Mouse (Mus musculus) intestine, embryonic 14.5 days (tissue): ENCODE results near the gene Pcsk6. TPM values are rescaled to one million over a fixed set of nuclear protein-coding genes. Genes with fewer than 3 reads are reported as not detected.

Experiments
- ATAC-seq: fragments of 200-750 bp; cut with Nextera tagmentation; replicated peaks from 2 replicates; pipeline ENCODE4 v1.8.0; 2017; ENCODE audit warnings: low read depth, moderate number of reproducible peaks, moderate TSS enrichment, moderate library complexity; ENCODE audit not compliant: low FRiP score, low TSS enrichment
- DNase-seq: peaks from one replicate; pipeline ENCODE4 v3.0.0-alpha.2; 2018; ENCODE audit warnings: low spot score
- H3K27ac ChIP-seq: fragments of 300-500 bp; sonication (generic); 2 replicates; pipeline ENCODE4 v1.5.1; 2014; ENCODE audit warnings: low read depth, mild to moderate bottlenecking, control low read depth
- H3K27me3 ChIP-seq: fragments of 300-500 bp; sonication (generic); replicated peaks from 2 replicates; pipeline ENCODE4 v1.6.1; 2014; ENCODE audit warnings: low read length, control low read depth; ENCODE audit not compliant: control insufficient read depth, insufficient read depth
- H3K36me3 ChIP-seq: fragments of 300-500 bp; sonication (generic); 2 replicates; pipeline ENCODE4 v1.6.1; 2014; ENCODE audit warnings: low read length, control low read depth; ENCODE audit not compliant: control insufficient read depth, insufficient read depth
- H3K4me1 ChIP-seq: fragments of 300-500 bp; sonication (generic); replicated peaks from 2 replicates; pipeline ENCODE4 v1.6.1; 2014; ENCODE audit warnings: low read length, control low read depth, mixed read lengths; ENCODE audit not compliant: control insufficient read depth, insufficient read depth
- H3K4me2 ChIP-seq: fragments of 300-500 bp; sonication (generic); 2 replicates; pipeline ENCODE4 v1.6.1; 2014; ENCODE audit warnings: low read length
- H3K4me3 ChIP-seq: fragments of 300-500 bp; sonication (generic); 2 replicates; pipeline ENCODE4 v1.5.1; 2014; ENCODE audit warnings: low read depth, low read length, control low read depth, mixed read lengths
- H3K9ac ChIP-seq: fragments of 300-500 bp; sonication (generic); 2 replicates; pipeline ENCODE4 v1.6.1; 2014; ENCODE audit warnings: mild to moderate bottlenecking, low read length
- H3K9me3 ChIP-seq: fragments of 300-500 bp; sonication (generic); 2 replicates; pipeline ENCODE4 v1.6.1; 2016; ENCODE audit warnings: low read length, control low read depth; ENCODE audit not compliant: control insufficient read depth
- WGBS: fragments of 180-500 bp; shearing (Covaris S2); extraction: QIAGEN DNeasy Blood & Tissue Kit; methylation state at CpG from one replicate; pipeline ENCODE4 v1.1.7; 2014; 5-methylcytosine and 5-hydroxymethylcytosine counted together
- polyA plus RNA-seq: library from polyadenylated mRNA; unstranded; fragments of >200 nt; fragmentation: Nextera tagmentation; extraction: Ambion mirVana; gene quantifications from 2 replicates; pipeline ENCODE4 v1.2.1, GENCODE M21; 2014

The Pcsk6 gene
- polyA plus RNA-seq, 1 experiment from 2014 or later, result 3.5 TPM

- DNase-seq, result no peak
Measured at GRCm38 (mm10) chr7:66038261-66038660, 176.7 kb downstream of the Pcsk6 start.

DNA sequence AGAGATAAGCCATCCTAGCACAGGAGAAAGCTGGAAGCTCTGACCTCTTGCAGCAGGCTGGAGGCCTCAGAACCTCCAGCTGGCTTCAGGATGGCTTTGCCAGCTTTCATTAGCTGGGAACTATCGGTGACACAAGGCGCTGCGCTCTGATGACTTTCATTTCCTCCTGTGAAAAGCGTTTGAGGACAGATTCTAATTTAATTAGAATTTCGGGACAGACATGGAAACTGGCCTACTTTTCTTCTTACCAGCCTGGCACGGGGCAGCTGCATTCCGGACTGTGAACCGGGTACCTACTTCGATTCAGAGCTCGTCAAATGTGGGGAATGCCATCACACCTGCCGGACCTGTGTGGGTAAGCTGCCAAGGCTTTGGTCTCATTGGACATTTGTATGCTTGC lies 177.2 kb downstream of the Pcsk6 start:
- H3K36me3 ChIP-seq, result no peaks in the 10 kb centered on the region
- H3K4me2 ChIP-seq, result no peak overlapping the region
- 0 out of 2 replicates have a peak, but pooled peaks cover 5% of the 10 kb centered on the region for H3K4me1 ChIP-seq
- WGBS, result 83% methylated on average over 11 of the region's 11 CpGs
- no peak overlapping the region for H3K9ac ChIP-seq
- no peak overlapping the region for H3K4me3 ChIP-seq
- no peak overlapping the region for H3K27ac ChIP-seq
- DNase-seq (no peak), ATAC-seq (no peak)
- no peaks in the 10 kb centered on the region for H3K9me3 ChIP-seq
- H3K27me3 ChIP-seq, result no peaks in the 10 kb centered on the region

More at GRCm38 (mm10) chr7:66038261-66038660, 176.7 kb downstream of the Pcsk6 start:
- H3K27me3 ChIP-seq, result no peaks in the 10 kb centered on the region
- H3K4me1 ChIP-seq, result 0 out of 2 replicates have a peak, but pooled peaks cover 5% of the 10 kb centered on the region
- ATAC-seq, result no peak
- no peak overlapping the region for H3K9ac ChIP-seq
- H3K27ac ChIP-seq, result no peak overlapping the region
- 68% methylated on average over 3 of the region's 3 CpGs for WGBS
- H3K36me3 ChIP-seq, result no peaks in the 10 kb centered on the region
- H3K4me3 ChIP-seq, result no peak overlapping the region
- no peaks in the 10 kb centered on the region for H3K9me3 ChIP-seq
- H3K4me2 ChIP-seq, result no peak overlapping the region

DNA sequence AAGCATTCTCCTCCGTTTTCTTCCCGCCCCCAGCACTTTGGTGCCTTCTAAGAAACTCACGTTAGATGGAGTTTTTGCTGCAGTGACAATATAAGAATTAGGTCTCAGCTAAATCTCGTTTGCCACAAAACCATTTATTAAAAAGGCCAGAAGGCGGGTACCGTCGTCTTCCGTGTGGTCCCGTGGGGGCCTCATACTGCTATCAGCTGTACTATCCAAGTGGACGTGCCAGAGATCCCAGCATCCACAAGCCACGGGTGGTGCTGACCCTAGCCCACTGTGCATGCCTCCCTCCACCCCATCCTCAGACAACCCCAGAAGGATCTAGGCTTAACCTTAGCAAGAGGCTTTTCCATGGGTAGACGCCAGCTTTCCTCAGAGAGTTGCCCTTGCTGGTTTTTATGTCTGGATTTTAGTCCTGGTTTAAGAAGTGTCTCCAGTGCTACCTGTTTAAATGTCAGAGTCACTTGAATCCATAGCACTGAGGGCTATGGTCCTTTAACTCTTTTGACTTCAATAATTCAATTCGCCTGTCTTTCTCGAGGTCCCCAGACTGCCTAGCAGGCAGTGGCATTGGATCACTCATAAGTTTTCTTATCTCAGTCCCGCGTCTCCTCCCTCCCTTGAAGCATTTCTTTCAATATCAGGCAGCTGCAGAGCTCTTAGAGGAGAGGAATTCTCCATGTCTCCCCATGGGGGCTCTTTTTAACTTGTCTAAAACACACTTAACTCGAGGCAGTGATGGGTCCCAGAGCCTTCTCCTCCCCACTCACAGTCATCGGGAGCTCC lies 178.7 kb downstream of the Pcsk6 start:
- Histone ChIP-seq H3K4me2 (no peak overlapping the region), H3K4me3 (no peak overlapping the region), H3K27me3 (no peaks in the 10 kb centered on the region), H3K9ac (no peak overlapping the region), H3K4me1 (0 out of 2 replicates have a peak, but pooled peaks cover 5% of the 10 kb centered on the region), H3K27ac (no peak overlapping the region), H3K9me3 (no peaks in the 10 kb centered on the region), H3K36me3 (no peaks in the 10 kb centered on the region)
- 79% methylated on average over 18 of the region's 18 CpGs for WGBS
- DNase-seq, result no peak
- no peak for ATAC-seq

DNA sequence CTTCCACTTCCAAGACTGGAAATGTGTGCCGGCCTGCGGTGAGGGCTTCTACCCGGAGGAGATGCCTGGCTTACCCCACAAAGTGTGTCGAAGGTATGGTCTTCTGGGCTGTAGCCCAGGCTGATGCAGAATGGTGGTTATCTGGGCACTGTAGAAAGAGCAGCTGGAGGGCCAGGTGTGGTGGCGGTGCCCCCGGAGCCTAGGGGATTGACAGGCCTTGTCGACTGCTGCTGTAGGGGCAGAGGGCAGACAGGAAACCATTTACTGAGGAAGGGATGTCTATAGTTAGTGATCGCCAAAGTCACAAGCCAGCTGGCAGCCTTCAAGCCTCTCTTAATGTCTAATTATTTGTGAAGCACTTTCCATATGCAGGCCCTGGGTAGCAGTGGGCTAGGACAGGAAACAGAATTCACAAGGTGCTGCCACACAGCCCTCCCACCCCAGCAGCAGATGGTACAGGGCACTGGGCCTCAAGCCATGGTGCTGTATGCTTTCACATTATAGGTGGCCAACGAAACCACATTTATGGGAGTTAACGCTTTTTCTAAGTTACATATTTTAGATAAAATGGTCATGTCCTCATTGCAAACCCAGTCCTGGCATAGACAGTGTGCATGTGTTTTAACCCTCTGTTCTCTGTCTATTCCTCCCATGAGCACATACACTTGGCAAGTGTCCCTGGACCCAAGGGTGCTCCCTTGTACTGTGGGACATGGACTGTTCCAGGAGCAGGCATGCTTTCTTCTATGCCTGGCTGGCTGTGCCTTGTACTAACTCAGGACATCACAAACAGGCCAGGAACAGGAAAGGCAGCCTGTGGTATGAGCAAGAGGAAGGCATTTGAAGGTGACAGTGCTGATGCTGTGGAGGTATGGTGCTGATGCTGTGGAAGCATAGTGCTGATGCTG lies 182.3 kb downstream of the Pcsk6 start, which contains the start of gene Gm45213:
Gm45213 (plus strand) TSS at position 51 of the 908 bp plus-strand sequence.
- Histone ChIP-seq H3K4me2 (no peak within 1 kb of the TSS), H3K36me3 (no peaks in the 10 kb centered on the region), H3K9ac (no peak within 1 kb of the TSS), H3K4me3 (no peak within 1 kb of the TSS), H3K27ac (no peak within 1 kb of the TSS), H3K27me3 (no peaks in the 10 kb centered on the region), H3K4me1 (no peaks in the 10 kb centered on the region; the same call in 1 of the 2 replicates), H3K9me3 (no peaks in the 10 kb centered on the region)
- DNase-seq, result no peak
- WGBS, result 71% methylated on average over 10 of the region's 10 CpGs
- ATAC-seq, result no peak

DNA sequence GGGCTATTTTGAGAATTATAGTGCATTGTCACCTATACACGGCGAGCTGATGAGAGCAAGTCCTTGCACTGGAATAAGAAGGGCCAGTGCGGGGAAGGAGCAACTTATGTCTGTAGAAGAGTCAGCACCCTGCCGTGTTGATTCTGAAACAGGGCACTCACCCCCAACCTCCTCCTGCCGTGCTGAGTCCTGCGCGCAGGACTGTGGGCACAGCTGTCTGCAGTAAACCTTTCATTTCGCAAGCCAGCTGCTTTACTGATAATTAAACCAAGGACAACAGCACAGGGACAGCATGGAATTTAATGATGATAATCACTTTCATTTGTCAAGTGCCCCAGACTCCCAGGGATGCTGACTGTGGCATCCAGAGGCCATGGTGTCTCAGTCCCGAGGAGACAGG lies 183.1 kb downstream of the Pcsk6 start:
- 58% methylated on average over 9 of the region's 9 CpGs for WGBS
- no peak overlapping the region for H3K27ac ChIP-seq
- no peaks in the 10 kb centered on the region for H3K27me3 ChIP-seq
- H3K9ac ChIP-seq, result no peak overlapping the region
- H3K4me2 ChIP-seq, result no peak overlapping the region
- H3K4me1 ChIP-seq, result no peaks in the 10 kb centered on the region; the same call in 1 of the 2 replicates
- no peak for ATAC-seq
- no peaks in the 10 kb centered on the region for H3K9me3 ChIP-seq
- no peaks in the 10 kb centered on the region for H3K36me3 ChIP-seq
- no peak for DNase-seq
- no peak overlapping the region for H3K4me3 ChIP-seq

- WGBS, result 51% methylated on average over 17 of the region's 17 CpGs
- Histone ChIP-seq H3K9ac (no peak overlapping the region), H3K9me3 (no peaks in the 10 kb centered on the region), H3K27me3 (no peaks in the 10 kb centered on the region), H3K4me1 (no peaks in the 10 kb centered on the region; the same call in 1 of the 2 replicates), H3K4me2 (no peak overlapping the region), H3K27ac (no peak overlapping the region), H3K36me3 (no peaks in the 10 kb centered on the region), H3K4me3 (no peak overlapping the region)
- ATAC-seq, result 0 out of 2 replicates have a peak, but pooled peaks have one; percentile 40
- DNase-seq, result no peak
Measured at GRCm38 (mm10) chr7:66046921-66047918, 185.7 kb downstream of the Pcsk6 start.

DNA sequence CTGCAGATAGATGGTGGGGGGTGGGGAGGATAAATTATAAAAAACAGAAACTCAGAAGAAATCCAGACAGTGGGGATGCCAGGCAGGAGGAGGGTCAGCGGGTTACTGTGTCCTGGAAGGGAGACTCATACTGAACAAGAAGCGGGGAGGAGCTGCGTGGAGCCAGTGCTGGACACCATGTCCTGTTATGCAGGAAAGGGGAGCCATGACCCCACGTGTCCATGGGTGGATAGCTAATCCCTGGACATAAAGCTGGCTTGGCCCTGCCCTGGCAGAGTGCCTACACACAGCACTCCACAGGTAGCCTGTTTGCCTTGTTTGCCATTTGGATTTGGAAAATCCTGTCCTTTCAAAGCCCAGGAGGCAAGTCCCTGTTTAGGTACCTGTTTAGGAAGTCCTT lies 186.4 kb downstream of the Pcsk6 start:
- H3K27ac ChIP-seq, result no peak overlapping the region
- no peak overlapping the region for H3K4me3 ChIP-seq
- no peaks in the 10 kb centered on the region for H3K36me3 ChIP-seq
- no peaks in the 10 kb centered on the region for H3K27me3 ChIP-seq
- no peak overlapping the region for H3K9ac ChIP-seq
- WGBS, result 58% methylated on average over 4 of the region's 4 CpGs
- H3K9me3 ChIP-seq, result no peaks in the 10 kb centered on the region
- no peak overlapping the region for H3K4me2 ChIP-seq
- H3K4me1 ChIP-seq, result no peaks in the 10 kb centered on the region; the same call in 1 of the 2 replicates
- ATAC-seq (no peak), DNase-seq (no peak)
